Mouse (Mus musculus): ENCODE measurements around the gene Gbp2.

DNA sequence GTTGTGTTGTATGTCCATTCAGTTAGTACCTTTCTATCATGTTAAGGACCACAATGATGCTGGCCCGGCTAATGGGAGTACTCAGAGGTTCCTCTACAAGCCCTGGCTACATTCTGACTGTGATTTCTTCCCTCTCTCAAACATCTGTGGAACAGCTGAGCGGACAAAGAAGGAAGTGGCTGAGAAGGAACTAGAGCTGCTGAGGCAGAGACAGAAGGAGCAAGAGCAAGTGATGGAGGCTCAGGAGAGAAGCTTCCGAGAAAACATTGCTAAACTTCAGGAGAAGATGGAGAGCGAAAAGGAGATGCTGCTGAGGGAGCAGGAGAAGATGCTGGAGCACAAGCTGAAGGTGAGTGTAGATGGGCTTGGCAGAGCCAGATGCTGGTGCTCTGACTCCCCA, 49.7 kb upstream of the Gbp2 start:
- TF ChIP-seq CTCF (IDR thresholded peaks at IDR 0.05; ENCODE audit: low read depth, low read length) (no peak), POLR2A (IDR thresholded peaks at IDR 0.05; ENCODE audit: insufficient read depth, low read length) (no peak), EP300 (IDR thresholded peaks at IDR 0.05; ENCODE audit: insufficient read depth, low read depth, low read length) (no peak)

Measured in ES-Bruce4 (cell line).